Mouse (Mus musculus) fibroblast of lung, adult 2 months (primary cell): ENCODE results near the gene Tsku.
A peak's percentile ranks its signal among the peaks of the same experiment; 100 is the strongest.

Experiments used
- DNase-seq: peaks from one replicate; pipeline ENCODE4 v3.0.0-alpha.2; 2011; ENCODE audit warnings: low read depth

Gene Tsku

DNA sequence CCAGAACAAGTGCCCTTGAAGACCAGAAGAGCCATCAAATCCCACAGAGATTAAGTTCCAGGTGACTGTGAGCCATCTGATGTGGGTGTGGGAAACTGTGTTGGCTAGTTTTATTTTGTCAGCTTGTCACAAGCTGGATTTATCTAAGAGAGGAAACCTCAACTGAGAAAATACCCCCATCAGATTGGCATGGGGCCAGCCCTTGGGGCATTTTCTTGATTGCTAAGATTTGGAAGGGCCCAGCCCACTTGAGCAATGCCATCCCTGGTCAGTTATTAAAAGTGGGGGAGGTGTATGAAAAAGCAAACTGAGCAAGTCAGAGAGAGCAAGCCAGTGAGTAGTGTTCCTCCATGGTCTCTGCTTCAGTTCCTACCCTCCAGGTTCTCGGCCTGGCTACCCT, 36.9 kb downstream of the Tsku start:
- DNase-seq = no peak

DNA sequence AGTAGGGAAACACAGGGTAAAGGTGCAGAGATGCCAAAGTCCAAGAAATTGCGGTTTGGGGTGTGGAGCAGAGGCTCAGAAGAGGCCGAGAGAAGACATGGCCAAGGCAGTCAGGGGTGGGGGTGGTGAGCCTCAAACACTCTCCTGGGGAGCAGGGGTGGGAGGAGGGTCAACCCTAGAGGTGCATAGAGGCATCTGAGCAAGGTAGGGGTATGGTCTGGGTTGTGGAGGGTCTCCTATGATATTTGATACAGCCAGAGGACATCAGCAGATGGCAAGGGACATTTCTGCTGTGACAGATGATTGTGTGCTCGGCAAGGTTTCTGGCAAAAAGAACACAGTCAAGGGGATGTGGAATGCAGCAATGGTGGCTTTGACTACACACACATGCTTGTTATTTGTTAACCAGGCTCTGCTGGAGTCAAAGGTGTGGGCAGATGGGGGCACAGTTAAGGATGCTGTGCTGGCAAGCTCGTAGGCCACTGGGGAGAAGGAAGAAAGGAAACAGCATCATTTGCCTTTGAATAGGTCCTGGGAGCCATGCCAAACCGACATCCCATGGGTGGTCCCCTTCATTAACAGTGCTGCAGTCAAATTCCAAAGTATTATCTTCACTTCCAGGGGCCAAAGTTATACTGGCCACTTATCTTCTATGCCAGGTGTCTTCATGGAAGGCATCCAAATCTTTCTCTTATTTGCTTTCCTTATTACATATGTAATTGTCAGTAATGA, 37.7 kb downstream of the Tsku start:
- no peak for DNase-seq

- no peak for DNase-seq
Measured at GRCm38 (mm10) chr7:98322415-98322814, 38.7 kb downstream of the Tsku start.

DNA sequence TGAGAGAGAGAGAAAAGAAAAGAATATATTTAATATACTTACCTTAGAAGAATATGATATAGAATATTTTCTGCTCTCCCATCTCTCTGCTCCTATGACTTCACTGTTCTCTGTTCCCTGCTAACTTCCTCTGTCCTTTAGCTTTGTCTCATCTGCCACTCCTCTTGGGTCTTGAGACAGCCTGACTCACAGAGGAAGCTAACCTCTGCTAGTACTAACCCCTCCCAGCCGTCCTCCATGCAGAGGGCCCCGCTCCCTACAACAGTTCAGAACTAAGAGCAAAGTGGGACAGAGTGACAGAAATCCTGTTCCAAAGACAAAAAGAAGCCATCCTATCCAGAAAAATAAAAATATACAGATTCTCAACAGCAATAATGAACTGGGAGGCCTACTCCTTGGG, 40.0 kb downstream of the Tsku start, which contains the start of gene Acer3:
Gene Acer3 (minus strand): TSS at position 126 of the 400 bp plus-strand sequence.
- no peak for DNase-seq

GRCm38 (mm10) chr7:98320006-98320556, 41.0 kb downstream of the Tsku start:
- no peak for DNase-seq

- peak; percentile 55 for DNase-seq
Measured at GRCm38 (mm10) chr7:98316568-98316967, 44.6 kb downstream of the Tsku start.

DNA sequence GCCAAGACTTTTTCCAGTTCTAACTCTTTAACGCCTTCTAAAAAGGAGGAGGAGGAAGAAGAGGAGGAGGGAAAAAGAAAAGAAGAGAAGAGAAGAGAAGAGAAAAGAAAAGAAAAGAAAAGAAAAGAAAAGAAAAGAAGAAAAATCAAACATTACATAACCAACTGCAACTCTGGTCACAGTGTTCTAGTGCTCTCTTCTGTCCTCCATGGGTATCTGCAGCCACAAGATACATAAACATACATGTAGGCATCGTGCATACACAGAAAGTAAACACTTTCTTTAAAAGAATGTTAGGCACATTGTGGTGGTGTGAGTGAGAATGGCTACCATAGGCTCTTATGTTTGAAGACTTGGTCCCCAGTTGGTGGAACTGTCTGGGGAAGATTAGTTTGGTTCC, 46.0 kb downstream of the Tsku start:
- DNase-seq = no peak

DNA sequence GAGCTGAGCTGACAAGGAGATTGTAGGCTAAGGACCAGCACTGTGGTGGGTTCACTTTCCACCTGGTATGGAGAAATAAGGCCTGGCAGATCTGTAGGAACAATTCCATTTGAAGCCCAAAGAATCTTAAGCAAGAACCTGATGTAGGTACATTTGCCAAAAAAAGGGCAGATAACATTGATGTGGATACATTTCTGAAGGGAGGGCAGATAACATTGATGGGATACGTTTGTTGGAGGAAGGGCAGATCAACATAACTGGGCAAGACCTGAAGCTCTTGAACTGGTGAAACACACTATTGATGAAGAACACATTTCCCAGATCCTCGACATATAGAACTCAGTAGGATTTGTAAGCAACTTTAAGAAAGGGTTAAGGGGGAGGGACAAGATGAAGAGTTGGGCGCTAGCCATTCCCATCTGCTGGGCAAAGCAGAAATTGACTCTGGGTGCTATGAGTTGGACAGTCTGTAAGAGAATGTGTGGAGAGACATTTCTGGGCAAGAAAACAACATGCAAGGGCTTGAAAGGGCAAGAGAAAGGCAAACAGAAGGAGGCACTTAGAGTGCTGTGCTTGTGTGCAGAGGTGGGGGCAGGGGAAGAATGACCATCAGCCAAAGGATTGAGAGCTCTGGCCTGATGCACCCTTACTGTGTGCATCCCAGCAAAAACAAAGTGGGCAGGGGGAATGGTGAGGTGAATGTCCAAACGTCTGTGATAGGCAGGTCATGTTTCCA, 48.8 kb downstream of the Tsku start:
- no peak for DNase-seq

DNA sequence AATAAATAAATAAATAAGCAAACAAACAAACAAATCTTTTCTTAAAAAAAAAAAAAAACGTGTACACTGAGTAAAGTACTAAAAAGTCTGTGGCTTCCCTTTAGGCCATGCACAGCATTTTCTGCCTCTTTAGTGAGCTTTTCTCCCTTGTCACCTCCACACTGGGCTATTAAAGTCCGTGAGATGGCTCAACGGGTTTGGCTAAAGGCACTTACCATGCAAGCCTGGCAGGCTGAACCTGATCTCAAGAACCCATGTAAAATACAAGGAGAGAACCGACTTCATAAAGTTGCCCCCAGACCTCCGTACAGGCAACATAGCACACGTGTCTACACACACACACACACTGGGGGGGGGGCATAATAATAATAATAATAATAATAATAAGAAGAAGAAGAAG, 50.9 kb downstream of the Tsku start:
- no peak for DNase-seq

DNA sequence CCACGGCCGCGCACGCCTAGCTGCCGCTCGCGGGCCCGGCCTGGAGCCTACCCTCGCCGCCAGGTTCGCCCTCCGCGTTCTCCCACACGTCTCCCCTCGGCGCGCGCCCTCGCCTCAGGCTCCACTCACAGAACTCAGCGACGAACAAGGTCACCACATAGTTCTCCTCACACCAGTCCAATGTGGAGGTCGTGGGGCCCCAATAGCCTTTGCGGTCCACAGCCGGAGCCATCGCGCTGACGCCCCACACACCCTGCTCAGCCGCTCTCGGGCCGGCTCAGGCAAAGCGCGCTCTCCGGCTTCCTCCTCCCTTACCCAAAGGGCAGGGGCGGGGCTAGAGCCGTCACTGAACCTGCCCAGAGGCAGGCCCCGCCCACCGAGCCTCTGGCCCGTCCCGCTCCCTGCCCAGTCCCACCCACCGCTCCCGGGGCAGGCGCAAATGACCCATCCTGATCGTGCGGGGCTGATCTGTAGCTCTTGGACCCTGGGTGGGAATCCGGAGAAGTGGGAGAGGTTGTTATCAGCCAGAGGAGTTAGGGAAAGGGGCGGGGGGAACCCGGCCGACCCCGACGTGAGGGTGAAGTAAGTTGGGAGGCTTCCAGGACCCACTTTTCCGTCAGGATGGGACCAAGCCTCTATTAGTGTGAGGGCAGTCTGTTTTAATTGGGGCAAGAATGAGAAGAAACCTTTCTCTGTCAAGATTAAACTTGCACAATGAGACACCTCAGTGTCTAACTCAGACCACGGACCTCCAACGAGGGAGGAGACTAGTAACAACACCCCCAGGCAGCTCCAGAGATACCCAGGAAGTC, 51.7 kb downstream of the Tsku start:
- peak; percentile 79 for DNase-seq

- DNase-seq = no peak
Measured at GRCm38 (mm10) chr7:98308607-98309218, 52.4 kb downstream of the Tsku start.

- DNase-seq = no peak
Measured at GRCm38 (mm10) chr7:98307921-98308606, 53.1 kb downstream of the Tsku start.

DNA sequence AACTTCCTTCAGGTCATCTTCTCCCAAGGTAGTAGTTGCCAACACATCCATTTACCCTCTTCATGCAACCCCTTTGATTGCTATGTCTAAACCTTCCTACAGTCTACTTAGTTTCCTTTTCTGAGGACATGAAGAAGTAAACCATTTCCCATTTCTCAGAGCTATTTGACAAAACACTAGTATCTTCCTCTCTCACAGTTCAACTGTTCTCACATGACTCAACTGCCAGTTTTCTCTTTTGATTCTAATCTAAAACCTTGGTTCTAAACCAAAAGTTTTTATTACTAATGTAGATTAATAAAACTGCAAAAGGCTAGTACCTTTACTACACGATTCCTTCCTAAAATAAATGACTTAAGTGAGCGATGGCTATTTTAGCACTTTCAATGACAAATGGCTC, 53.7 kb downstream of the Tsku start:
- DNase-seq = no peak
